Mouse (Mus musculus) MEL (cell line): ENCODE measurements around the gene Dclre1c.
A peak's percentile ranks its signal among the peaks of the same experiment; 100 is the strongest.

Experiments
- CTCF ChIP-seq, 3 experiments: IDR thresholded peaks in 2 of 3; conservative IDR thresholded peaks in 1 of 3; 2 replicates each; pipeline ENCODE4 v1.5.1; 2011 to 2012; ENCODE audit warnings: low read length in 3 of 3, low read depth in 2 of 3, mild to moderate bottlenecking in 2 of 3, improper control_type of control experiment in 1 of 3, inconsistent platforms in 1 of 3, mixed read lengths in 1 of 3, moderate library complexity in 1 of 3; ENCODE audit not compliant: control insufficient read depth in 1 of 3, insufficient read depth in 1 of 3, poor library complexity in 1 of 3, severe bottlenecking in 1 of 3
- EP300 ChIP-seq, 2 experiments: IDR thresholded peaks; 2 replicates each; pipeline ENCODE4 v1.6.1; 2011; ENCODE audit warnings: improper control_type of control experiment in 2 of 2, low read length in 2 of 2, low read depth in 1 of 2, mild to moderate bottlenecking in 1 of 2
- HCFC1 ChIP-seq: IDR thresholded peaks from 2 replicates; pipeline ENCODE4 v1.6.1; 2012; ENCODE audit warnings: low read depth, mild to moderate bottlenecking, inconsistent platforms, low read length, improper control_type of control experiment, moderate library complexity
- MAZ ChIP-seq: IDR thresholded peaks from 2 replicates; pipeline ENCODE4 v1.6.1; 2012; ENCODE audit warnings: low read depth, mild to moderate bottlenecking, inconsistent platforms, low read length, improper control_type of control experiment
- POLR2A ChIP-seq, 2 experiments: IDR thresholded peaks; 2 replicates each; pipeline ENCODE4 v1.6.1; 2011 to 2012; ENCODE audit warnings: low read length in 2 of 2, mild to moderate bottlenecking in 2 of 2, control low read depth in 1 of 2, improper control_type of control experiment in 1 of 2, low read depth in 1 of 2, moderate library complexity in 1 of 2; ENCODE audit not compliant: control insufficient read depth in 1 of 2, insufficient read depth in 1 of 2, poor library complexity in 1 of 2

DNA sequence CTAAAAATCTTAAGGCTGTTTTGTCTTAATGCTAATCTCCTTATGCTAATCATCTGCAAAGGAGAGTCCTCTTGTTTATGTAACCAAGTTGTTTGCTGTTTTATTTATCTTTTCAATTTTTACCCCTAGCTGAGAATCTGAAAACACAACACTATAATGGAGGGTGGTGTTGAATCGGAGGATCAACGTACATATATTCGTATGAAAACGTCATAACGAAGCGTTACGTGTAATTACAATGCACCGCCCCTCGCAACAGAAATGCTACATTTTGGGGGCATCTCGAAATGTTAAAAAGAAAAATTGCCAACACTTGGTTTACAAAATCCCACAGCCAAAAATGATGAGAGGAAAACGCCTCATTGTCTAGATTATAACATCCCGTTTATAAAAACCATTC is 50.0 kb downstream of the Dclre1c start:
- TF ChIP-seq POLR2A (IDR thresholded peaks at IDR 0.05; ENCODE audit: control insufficient read depth in 1 of 2, insufficient read depth in 1 of 2, low read depth in 1 of 2, low read length in 2 of 2, poor library complexity in 1 of 2) (no peak), EP300 (IDR thresholded peaks at IDR 0.05; ENCODE audit: low read depth in 1 of 2, low read length in 2 of 2) (no peak), HCFC1 (0 out of 2 replicates have a peak, but pooled peaks have one; percentile 6), CTCF (IDR thresholded peaks at IDR 0.05 in 2 of 3, conservative IDR thresholded peaks at IDR 0.05 in 1 of 3; ENCODE audit: control insufficient read depth in 1 of 3, insufficient read depth in 1 of 3, low read depth in 2 of 3, low read length in 3 of 3, poor library complexity in 1 of 3, severe bottlenecking in 1 of 3) (no peak), MAZ (peak; percentile 16; the same call in 1 of the 2 replicates)
